8 mouse cellular contexts compared by ENCODE assay signal in genomic region chr6:119543456-119543802, GRCm38 (mm10). TPM values are rescaled to one million over a fixed set of nuclear protein-coding genes. Genes with fewer than 3 reads are reported as not detected.
A peak's percentile ranks its signal among the peaks of the same experiment; 100 is the strongest.
DNase-seq lines count a peak whose midpoint lies in the region; ATAC-seq and TF ChIP-seq lines count a peak whose summit lies in the region.

No protein-coding gene starts in this region.

- no peak for TF ChIP-seq POLR2A in kidney, adult 2 months (IDR thresholded peaks at IDR 0.05; ENCODE audit: low read depth, low read length)

- H3K9me3 ChIP-seq in forebrain, embryonic 11.5 days (ENCODE audit: control insufficient read depth, low read length) = no peaks in the 10 kb centered on the region
- H3K9me3 ChIP-seq in kidney, postnatal 0 days (replicated peaks; ENCODE audit: low read length) = no peaks in the 10 kb centered on the region
- H3K9me3 ChIP-seq in midbrain, postnatal 0 days (ENCODE audit: low read length) = no peaks in the 10 kb centered on the region

- no peaks in the 10 kb centered on the region for H3K36me3 ChIP-seq in kidney, adult 2 months (ENCODE audit: control insufficient read depth, insufficient read depth, low read length)
- H3K36me3 ChIP-seq in forebrain, embryonic 11.5 days (ENCODE audit: control insufficient read depth, insufficient read depth, low read length) = no peaks in the 10 kb centered on the region
- H3K36me3 ChIP-seq in kidney, postnatal 0 days (ENCODE audit: insufficient read depth, low read length) = no peaks in the 10 kb centered on the region
- no peaks in the 10 kb centered on the region for H3K36me3 ChIP-seq in midbrain, postnatal 0 days (ENCODE audit: insufficient read depth, low read length)

- H3K4me1 ChIP-seq in kidney, adult 2 months (ENCODE audit: control insufficient read depth, insufficient read depth, low read length) = no peaks in the 10 kb centered on the region
- peaks cover 6% of the 10 kb centered on the region; the same call in 1 of the 2 replicates for H3K4me1 ChIP-seq in forebrain, embryonic 11.5 days (replicated peaks; ENCODE audit: control insufficient read depth, insufficient read depth, low read length)
- no peaks in the 10 kb centered on the region for H3K4me1 ChIP-seq in kidney, postnatal 0 days (replicated peaks; ENCODE audit: insufficient read depth, low read length)
- H3K4me1 ChIP-seq in midbrain, postnatal 0 days (ENCODE audit: insufficient read depth, low read length) = no peaks in the 10 kb centered on the region; the same call in 1 of the 2 replicates

- WGBS in kidney, adult 2 months = 3% methylated on average over 30 of the region's 30 CpGs
- WGBS in forebrain, embryonic 11.5 days = under 1% methylated on average over 30 of the region's 30 CpGs
- WGBS in kidney, postnatal 0 days = 2% methylated on average over 28 of the region's 30 CpGs
- under 1% methylated on average over 24 of the region's 30 CpGs for WGBS in midbrain, postnatal 0 days

- peak; percentile 59 for ATAC-seq in forebrain, embryonic 11.5 days (replicated peaks; ENCODE audit: low FRiP score)
- peak; percentile 23; the same call in 1 of the 2 replicates for ATAC-seq in kidney, postnatal 0 days (replicated peaks; ENCODE audit: low FRiP score, low read depth)
- ATAC-seq in midbrain, postnatal 0 days (ENCODE audit: low FRiP score) = peak; percentile 31; the same call in 1 of the 2 replicates

- no peak overlapping the region for H3K27ac ChIP-seq in kidney, adult 2 months (ENCODE audit: insufficient read depth, low read depth, low read length)
- no peak overlapping the region for H3K27ac ChIP-seq in forebrain, embryonic 11.5 days (ENCODE audit: low read depth, low read length)
- no peak overlapping the region for H3K27ac ChIP-seq in kidney, postnatal 0 days
- H3K27ac ChIP-seq in midbrain, postnatal 0 days (ENCODE audit: low read depth, low read length) = no peak overlapping the region

- peak overlapping the region; percentile 84 for H3K9ac ChIP-seq in forebrain, embryonic 11.5 days (ENCODE audit: low read length)
- peak overlapping the region; percentile 64 for H3K9ac ChIP-seq in kidney, postnatal 0 days (ENCODE audit: low read depth, low read length)
- peak overlapping the region; percentile 56 for H3K9ac ChIP-seq in midbrain, postnatal 0 days (replicated peaks; ENCODE audit: low read length, poor library complexity, severe bottlenecking)

- no peaks in the 10 kb centered on the region for H3K27me3 ChIP-seq in kidney, adult 2 months (replicated peaks; ENCODE audit: control insufficient read depth, insufficient read depth, low read length)
- H3K27me3 ChIP-seq in forebrain, embryonic 11.5 days (ENCODE audit: control insufficient read depth, insufficient read depth, low read length) = no peaks in the 10 kb centered on the region; the same call in 1 of the 2 replicates
- H3K27me3 ChIP-seq in kidney, postnatal 0 days (ENCODE audit: insufficient read depth, low read length) = peaks cover 4% of the 10 kb centered on the region; the same call in 1 of the 2 replicates
- H3K27me3 ChIP-seq in midbrain, postnatal 0 days (ENCODE audit: insufficient read depth, low read length) = peaks cover 22% of the 10 kb centered on the region; the same call in 1 of the 2 replicates

- TF ChIP-seq CTCF in kidney, adult 2 months (conservative IDR thresholded peaks at IDR 0.05; ENCODE audit: insufficient read depth, insufficient read length, low read depth, low read length) = no peak
- TF ChIP-seq CTCF in kidney, postnatal 0 days (IDR thresholded peaks at IDR 0.05; ENCODE audit: low read depth) = peak; percentile 9; the same call in 1 of the 2 replicates
- no peak for TF ChIP-seq CTCF in midbrain, postnatal 0 days (IDR thresholded peaks at IDR 0.05)

- H3K4me3 ChIP-seq in kidney, adult 2 months (ENCODE audit: insufficient read depth, low read depth, low read length) = peak overlapping the region; percentile 56
- H3K4me3 ChIP-seq in forebrain, embryonic 11.5 days (ENCODE audit: low read depth, low read length) = peak overlapping the region; percentile 79
- peak overlapping the region; percentile 77 for H3K4me3 ChIP-seq in kidney, postnatal 0 days (replicated peaks; ENCODE audit: low read depth, low read length)
- peak overlapping the region; percentile 67 for H3K4me3 ChIP-seq in midbrain, postnatal 0 days (ENCODE audit: low read depth, low read length)

- no peak for DNase-seq in kidney, adult 2 months
- DNase-seq in kidney, postnatal 10 days = no peak
- peak; percentile 45 for DNase-seq in Muller cell, postnatal 12 days (ENCODE audit: inconsistent ontology term)
- DNase-seq in forebrain, embryonic 11.5 days (ENCODE audit: low spot score) = peak; percentile 73
- peak; percentile 55 for DNase-seq in kidney, postnatal 0 days (ENCODE audit: low spot score)
- no peak for DNase-seq in midbrain, postnatal 0 days (ENCODE audit: low spot score)
- DNase-seq in frontal cortex, postnatal 14 days (ENCODE audit: low spot score in 2 of 2) = no peak
- DNase-seq in natural killer cell, adult 2 months (ENCODE audit: low spot score in 2 of 2) = no peak

- H3K4me2 ChIP-seq in forebrain, embryonic 11.5 days (ENCODE audit: low read depth, low read length, severe bottlenecking) = peak overlapping the region; percentile 91
- H3K4me2 ChIP-seq in kidney, postnatal 0 days (ENCODE audit: low read length) = peak overlapping the region; percentile 99
- peak overlapping the region; percentile 97 for H3K4me2 ChIP-seq in midbrain, postnatal 0 days (ENCODE audit: low read depth, low read length, poor library complexity, severe bottlenecking)

RNA-seq across cellular contexts. Expression of gene Wnt5b, which starts 0.7 kb away (rescaled TPM):
- 6.2 and 6.6 TPM in 2 replicates for polyA plus RNA-seq in kidney, adult 2 months (2012; rRNA removed)
- polyA plus RNA-seq in forebrain, embryonic 11.5 days (2014; fragmentation: Nextera tagmentation; extraction: Ambion mirVana) = 14.5 and 16.1 TPM in 2 replicates
- polyA plus RNA-seq in kidney, postnatal 0 days (2015; fragmentation: Nextera tagmentation; extraction: Ambion mirVana) = 11.1 and 12.2 TPM in 2 replicates
- 2.1 and 4.4 TPM in 2 replicates for total RNA-seq in midbrain, postnatal 0 days (2014; rRNA removed)
- polyA plus RNA-seq in midbrain, postnatal 0 days (2015; fragmentation: Nextera tagmentation; extraction: Ambion mirVana) = 0.99 and 1.6 TPM in 2 replicates

Comparison
In these comparisons a context has a peak if more than half of its experiments do, and no peak if none do; other contexts are left out.
1. DNase-seq: peak in Muller cell, postnatal 12 days (single experiment), forebrain, embryonic 11.5 days (single experiment) and kidney, postnatal 0 days (single experiment); none in kidney, adult 2 months (single experiment), kidney, postnatal 10 days (single experiment), midbrain, postnatal 0 days (single experiment), frontal cortex, postnatal 14 days (0 of 2) and natural killer cell, adult 2 months (0 of 2).
2. Peak in every context shown above with its lines, with median percentiles within 50 percentile points of each other: H3K4me3 ChIP-seq, ATAC-seq, H3K4me2 ChIP-seq and H3K9ac ChIP-seq.